In the genomic region with DNA sequence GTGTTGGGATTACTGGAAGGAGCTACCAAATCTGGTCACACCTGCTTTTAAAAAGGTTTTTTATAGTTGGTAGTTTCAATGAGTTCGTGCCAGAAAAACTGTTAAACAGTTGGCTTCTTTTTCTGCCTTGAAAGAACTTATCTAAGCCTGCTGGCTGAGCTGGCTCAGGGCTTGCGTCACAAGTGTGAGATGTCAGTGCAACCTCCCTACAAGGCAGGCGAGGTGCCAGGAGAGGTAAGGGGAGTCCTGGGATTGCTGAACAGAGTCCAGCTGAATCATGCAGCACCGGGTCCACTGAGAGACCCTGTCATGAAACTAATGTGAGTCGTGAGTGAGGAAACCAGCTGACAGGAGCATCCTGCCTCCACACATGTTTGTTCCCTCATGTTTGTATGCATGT, we compare ENCODE assay signal across 10 mouse cellular contexts. TPM values are rescaled to one million over a fixed set of nuclear protein-coding genes. Genes with fewer than 3 reads are reported as not detected.
DNase-seq lines count a peak whose midpoint lies in the region; ATAC-seq and TF ChIP-seq lines count a peak whose summit lies in the region.
"Had no signal": no experiment of that assay in that cellular context is flagged by ENCODE, and none has a peak within 500 bp of the region (broad histone marks: within the 10 kb centered on the region; RNA-seq: fewer than 3 reads in every experiment).

No protein-coding gene starts in this region.

- H3K4me3 ChIP-seq in lung, embryonic 14.5 days (ENCODE audit: low read depth, low read length): no peak overlapping the region
- no peak overlapping the region for H3K4me3 ChIP-seq in lung, adult 2 months (replicated peaks; ENCODE audit: extremely low read depth, low read depth, low read length)
- H3K4me3 ChIP-seq in heart, embryonic 13.5 days: no peak overlapping the region

- no peak overlapping the region for H3K4me2 ChIP-seq in lung, embryonic 14.5 days
- no peak overlapping the region for H3K4me2 ChIP-seq in heart, embryonic 13.5 days

- no peak overlapping the region for H3K9ac ChIP-seq in lung, embryonic 14.5 days
- peak overlapping the region; percentile 14; the same call in 1 of the 2 replicates for H3K9ac ChIP-seq in heart, embryonic 13.5 days

- H3K27me3 ChIP-seq in lung, embryonic 14.5 days (ENCODE audit: insufficient read depth, low read length): no peaks in the 10 kb centered on the region
- no peaks in the 10 kb centered on the region for H3K27me3 ChIP-seq in heart, embryonic 13.5 days (replicated peaks)

- H3K9me3 ChIP-seq in lung, embryonic 14.5 days (ENCODE audit: low read depth, low read length): no peaks in the 10 kb centered on the region
- no peaks in the 10 kb centered on the region for H3K9me3 ChIP-seq in heart, embryonic 13.5 days

- no peak for TF ChIP-seq POLR2A in lung, adult 2 months (IDR thresholded peaks at IDR 0.05; ENCODE audit: borderline replicate concordance, extremely low read depth, low read depth, low read length)

- peak; percentile 44 for DNase-seq in adrenal gland, postnatal 10 days
- no peak for DNase-seq in adrenal gland, adult 8-10 months
- no peak for DNase-seq in lung, embryonic 14.5 days
- no peak for DNase-seq in lung, adult 2 months
- no peak for DNase-seq in urinary bladder, adult 2 months (ENCODE audit: low spot score)
- DNase-seq in left cerebral cortex, adult 8-10 months (ENCODE audit: low spot score in 2 of 2): no peak
- DNase-seq in urinary bladder, postnatal 4 days (ENCODE audit: low spot score in 2 of 2): no peak
- DNase-seq: gastrocnemius, postnatal 25 days had no signal

- H3K27ac ChIP-seq in lung, embryonic 14.5 days (ENCODE audit: low read depth): peak overlapping the region; percentile 20; the same call in 1 of the 2 replicates
- peak overlapping the region; percentile 74 for H3K27ac ChIP-seq in heart, embryonic 13.5 days (replicated peaks)

- no peak for TF ChIP-seq CTCF in lung, embryonic 14.5 days (IDR thresholded peaks at IDR 0.05; ENCODE audit: low read depth)
- no peak for TF ChIP-seq CTCF in lung, adult 2 months (IDR thresholded peaks at IDR 0.05; ENCODE audit: insufficient read depth, low read length)

- 55% methylated on average over 5 of the region's 5 CpGs for WGBS in lung, embryonic 14.5 days
- WGBS in lung, adult 2 months: 43% methylated on average over 5 of the region's 5 CpGs
- 13% methylated on average over 5 of the region's 5 CpGs for WGBS in heart, embryonic 13.5 days

- no peak for ATAC-seq in lung, embryonic 14.5 days (ENCODE audit: insufficient read depth)
- peak; percentile 76; the same call in 1 of the 2 replicates for ATAC-seq in heart, embryonic 13.5 days (ENCODE audit: extremely low read depth, insufficient number of reproducible peaks, low FRiP score, low TSS enrichment)
- ATAC-seq: inflammation-experienced regulatory T-cells, adult 6 months had no signal

- no peaks in the 10 kb centered on the region for H3K4me1 ChIP-seq in lung, embryonic 14.5 days (ENCODE audit: insufficient read depth)
- peaks cover 6% of the 10 kb centered on the region for H3K4me1 ChIP-seq in lung, adult 2 months (ENCODE audit: control insufficient read depth, insufficient read depth, low read length)
- peaks cover 38% of the 10 kb centered on the region for H3K4me1 ChIP-seq in heart, embryonic 13.5 days

- H3K36me3 ChIP-seq in lung, embryonic 14.5 days (ENCODE audit: insufficient read depth): peaks cover 52% of the 10 kb centered on the region
- H3K36me3 ChIP-seq in heart, embryonic 13.5 days: peaks cover 71% of the 10 kb centered on the region

RNA-seq across cellular contexts. Expression of gene Cemip2, which starts 41.4 kb away (rescaled TPM):
- 10 to 100 TPM; 23.4 to 25.9 TPM for total RNA-seq in adrenal gland, postnatal 10 days (2021)
- total RNA-seq in adrenal gland, adult 8-10 months (2022): 10 to 100 TPM; 22.6 to 27.4 (median 23.2) TPM
- polyA plus RNA-seq in lung, embryonic 14.5 days (2014; fragmentation: Nextera tagmentation; extraction: Ambion mirVana): 31.5 and 32.3 TPM in 2 replicates
- polyA plus RNA-seq in lung, adult 2 months (2012; rRNA removed): 33.8 and 37.1 TPM in 2 replicates
- polyA plus RNA-seq in heart, embryonic 13.5 days (2015; fragmentation: Nextera tagmentation; extraction: Ambion mirVana): 55.2 and 58.9 TPM in 2 replicates
- 4.5 and 5.5 TPM in 2 replicates for polyA plus RNA-seq in urinary bladder, adult 2 months (2012; rRNA removed)
- 10 to 100 TPM; 11.1 to 13.8 (median 11.5) TPM for total RNA-seq in left cerebral cortex, adult 8-10 months (2022)
